Mouse (Mus musculus): ENCODE results near the gene Pbx4. TPM values are rescaled to one million over a fixed set of nuclear protein-coding genes. Genes with fewer than 3 reads are reported as not detected.

Gene Pbx4
- total and polyA plus RNA-seq, 2 experiments from 2014 or later, result 38.8 to 92.8 TPM

DNA sequence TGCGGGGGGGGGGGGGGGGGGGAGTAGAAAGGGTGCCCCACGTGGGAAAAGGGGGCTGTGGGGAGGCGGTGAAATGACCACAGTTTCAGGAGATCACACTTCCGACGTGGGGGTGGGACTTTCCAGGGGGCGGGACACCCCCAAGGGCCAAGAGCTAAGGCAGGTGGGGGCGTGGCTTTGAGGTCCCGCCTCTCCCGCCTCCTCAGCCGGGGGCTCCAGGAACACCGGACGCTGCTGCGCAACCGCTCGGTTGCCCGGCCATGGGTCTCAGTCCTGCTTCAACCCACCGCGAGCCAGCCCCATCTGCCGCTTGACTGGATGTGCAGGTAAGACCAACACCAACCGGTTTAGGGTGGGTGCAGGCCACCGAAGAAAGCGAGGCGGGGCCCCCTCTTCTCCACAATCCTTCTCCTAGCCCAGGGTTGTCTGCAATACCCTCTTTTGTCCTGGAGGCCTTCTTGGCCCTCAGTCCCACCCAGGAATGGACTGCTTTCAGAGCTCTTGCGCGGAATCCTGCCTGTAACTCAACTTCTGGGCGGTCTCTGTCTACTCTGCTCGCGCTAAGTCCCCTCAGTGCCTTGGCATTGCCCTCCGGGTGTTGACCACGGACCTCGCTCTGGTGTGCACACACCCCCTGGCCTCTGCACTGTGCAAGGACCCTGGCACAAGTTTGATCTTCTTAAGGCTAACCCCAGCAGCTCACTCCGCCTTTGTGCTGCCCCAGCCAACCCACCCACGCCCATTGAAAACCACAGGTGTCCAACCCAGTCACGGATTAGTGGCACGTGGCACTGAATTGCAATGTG, 9.7 kb upstream of the Pbx4 start, which contains the start of gene Lpar2:
Lpar2 (plus strand) TSS at position 44 of the 806 bp plus-strand sequence.
- DNase-seq (peak; percentile 75), ATAC-seq (peak; percentile 69)
- no peaks in the 10 kb centered on the region for H3K27me3 ChIP-seq (ENCODE audit: insufficient read depth, low read length)
- peaks cover 22% of the 10 kb centered on the region for H3K4me1 ChIP-seq (ENCODE audit: insufficient read depth)
- H3K27ac ChIP-seq (ENCODE audit: low read depth, low read length), result peak within 1 kb of the TSS; percentile 73
- H3K9ac ChIP-seq, result peak within 1 kb of the TSS; percentile 79
- H3K36me3 ChIP-seq (ENCODE audit: insufficient read depth), result peaks cover 20% of the 10 kb centered on the region
- 2% methylated on average over 31 of the region's 35 CpGs for WGBS
- TF ChIP-seq CTCF (IDR thresholded peaks at IDR 0.05; ENCODE audit: low read depth), result no peak
- H3K4me3 ChIP-seq (ENCODE audit: low read depth, low read length), result peak within 1 kb of the TSS; percentile 54
- H3K4me2 ChIP-seq (ENCODE audit: low read depth), result peak within 1 kb of the TSS; percentile 86
- no peaks in the 10 kb centered on the region for H3K9me3 ChIP-seq (ENCODE audit: low read length)

DNA sequence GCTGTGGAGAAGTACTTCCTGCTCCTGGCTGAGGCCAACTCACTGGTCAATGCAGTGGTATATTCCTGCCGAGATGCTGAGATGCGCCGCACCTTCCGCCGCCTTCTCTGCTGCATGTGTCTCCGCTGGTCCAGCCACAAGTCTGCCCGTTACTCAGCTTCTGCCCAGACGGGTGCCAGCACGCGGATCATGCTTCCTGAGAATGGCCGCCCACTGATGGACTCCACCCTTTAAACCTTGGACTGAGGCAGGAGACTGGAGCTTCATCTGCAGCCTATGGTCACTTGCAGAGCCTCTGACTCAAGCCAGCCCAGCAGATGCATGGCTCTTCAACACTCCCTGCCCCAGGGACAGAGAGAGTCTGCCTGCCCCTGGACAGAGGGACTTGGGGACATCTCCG, 5.9 kb upstream of the Pbx4 start:
- DNase-seq (no peak), ATAC-seq (no peak)
- WGBS, result 94% methylated on average over 12 of the region's 12 CpGs
- Histone ChIP-seq H3K9ac (no peak overlapping the region), H3K27me3 (ENCODE audit: insufficient read depth, low read length) (no peaks in the 10 kb centered on the region), H3K27ac (ENCODE audit: low read depth, low read length) (no peak overlapping the region), H3K4me1 (ENCODE audit: insufficient read depth) (peaks cover 22% of the 10 kb centered on the region), H3K9me3 (ENCODE audit: low read length) (no peaks in the 10 kb centered on the region), H3K4me2 (ENCODE audit: low read depth) (no peak overlapping the region), H3K4me3 (ENCODE audit: low read depth, low read length) (no peak overlapping the region), H3K36me3 (ENCODE audit: insufficient read depth) (peaks cover 16% of the 10 kb centered on the region)
- TF ChIP-seq CTCF (IDR thresholded peaks at IDR 0.05; ENCODE audit: low read depth), result no peak

- 81% methylated on average over 8 of the region's 8 CpGs for WGBS
Observed at GRCm38 (mm10) chr8:69837057-69837682, 4.9 kb downstream of the Pbx4 start.

DNA sequence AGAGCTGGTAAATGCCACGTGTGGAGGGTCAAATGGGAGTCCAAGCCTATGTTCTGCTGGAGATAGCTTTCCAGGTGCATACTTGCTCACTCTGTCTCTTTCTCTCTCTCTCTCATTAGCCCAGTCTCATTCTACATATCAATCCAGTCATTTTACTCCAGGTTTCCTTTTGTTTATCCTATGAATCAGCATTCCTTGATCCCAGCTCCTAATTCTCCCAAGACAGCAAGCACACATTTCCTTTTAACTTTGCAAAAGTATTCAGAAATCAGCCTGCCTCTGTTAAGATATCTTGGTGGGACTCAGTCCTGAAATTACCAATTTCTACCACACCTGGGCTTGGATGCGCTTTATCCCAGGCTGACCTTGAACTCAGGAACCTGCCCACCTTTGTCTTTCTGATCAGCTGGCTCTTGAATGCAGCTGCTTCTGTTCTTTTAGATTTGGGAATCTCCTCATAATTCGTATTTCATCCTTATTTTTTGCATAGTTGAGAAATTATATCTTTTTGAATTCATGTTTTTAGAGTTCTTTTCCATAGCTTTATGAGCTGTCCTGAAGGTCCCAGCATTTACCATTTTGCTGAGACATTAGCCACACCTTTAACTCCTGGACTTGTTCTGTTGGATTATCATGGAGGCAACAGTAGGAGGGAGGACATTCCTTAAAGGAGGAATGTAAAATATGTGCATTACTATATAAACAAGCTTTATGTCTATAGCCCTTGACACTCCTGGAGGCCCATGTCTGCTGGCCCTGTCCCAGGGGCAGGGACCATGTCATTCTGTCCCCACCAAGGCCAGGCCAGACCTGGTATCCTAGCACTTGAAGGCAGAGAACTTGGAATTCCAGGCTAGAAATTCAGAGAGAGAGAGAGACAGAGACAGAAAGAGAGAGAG, 15.1 kb downstream of the Pbx4 start:
- H3K27ac ChIP-seq (ENCODE audit: low read depth, low read length), result no peak overlapping the region
- no peak for DNase-seq
- H3K27me3 ChIP-seq (ENCODE audit: insufficient read depth, low read length), result no peaks in the 10 kb centered on the region
- no peak overlapping the region for H3K9ac ChIP-seq
- WGBS, result 76% methylated on average over 3 of the region's 3 CpGs
- H3K4me2 ChIP-seq (ENCODE audit: low read depth), result no peak overlapping the region
- no peak for ATAC-seq
- no peaks in the 10 kb centered on the region for H3K9me3 ChIP-seq (ENCODE audit: low read length)
- no peak for TF ChIP-seq CTCF (IDR thresholded peaks at IDR 0.05; ENCODE audit: low read depth)
- H3K4me1 ChIP-seq (ENCODE audit: insufficient read depth), result no peaks in the 10 kb centered on the region
- H3K4me3 ChIP-seq (ENCODE audit: low read depth, low read length), result no peak overlapping the region
- H3K36me3 ChIP-seq (ENCODE audit: insufficient read depth), result no peaks in the 10 kb centered on the region

More at GRCm38 (mm10) chr8:69837057-69837682, 4.9 kb downstream of the Pbx4 start:
- TF ChIP-seq CTCF (IDR thresholded peaks at IDR 0.05; ENCODE audit: low read depth), result no peak
- Histone ChIP-seq H3K9me3 (ENCODE audit: low read length) (no peaks in the 10 kb centered on the region), H3K4me2 (ENCODE audit: low read depth) (no peak overlapping the region), H3K27me3 (ENCODE audit: insufficient read depth, low read length) (no peaks in the 10 kb centered on the region), H3K27ac (ENCODE audit: low read depth, low read length) (no peak overlapping the region), H3K9ac (no peak overlapping the region), H3K4me3 (ENCODE audit: low read depth, low read length) (no peak overlapping the region), H3K36me3 (ENCODE audit: insufficient read depth) (no peaks in the 10 kb centered on the region), H3K4me1 (ENCODE audit: insufficient read depth) (peaks cover 4% of the 10 kb centered on the region; the same call in 1 of the 2 replicates)
- no peak for DNase-seq
- ATAC-seq, result no peak

DNA sequence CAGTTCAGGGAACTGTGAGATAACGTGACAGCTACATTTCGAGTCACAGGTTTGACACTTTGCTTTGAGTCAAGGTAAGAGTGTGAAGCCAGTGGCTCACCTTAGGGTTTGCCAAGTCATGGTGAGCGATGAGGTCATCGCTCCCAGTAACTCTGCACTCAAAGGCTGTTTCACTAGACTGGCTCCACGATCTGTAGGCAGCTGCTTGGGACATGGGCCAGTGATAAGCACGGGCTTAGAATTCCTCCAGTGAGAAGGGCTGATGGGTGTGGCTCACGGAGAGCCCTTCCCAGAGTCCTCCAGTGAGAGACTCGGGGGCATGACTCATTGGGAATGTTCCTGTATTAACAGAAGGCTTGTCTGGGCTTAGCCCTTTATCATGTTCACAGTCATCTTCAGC, 16.7 kb downstream of the Pbx4 start:
- Histone ChIP-seq H3K36me3 (ENCODE audit: insufficient read depth) (no peaks in the 10 kb centered on the region), H3K9ac (no peak overlapping the region), H3K27me3 (ENCODE audit: insufficient read depth, low read length) (no peaks in the 10 kb centered on the region), H3K4me3 (ENCODE audit: low read depth, low read length) (no peak overlapping the region), H3K9me3 (ENCODE audit: low read length) (no peaks in the 10 kb centered on the region), H3K4me1 (ENCODE audit: insufficient read depth) (no peaks in the 10 kb centered on the region), H3K4me2 (ENCODE audit: low read depth) (no peak overlapping the region), H3K27ac (ENCODE audit: low read depth, low read length) (no peak overlapping the region)
- TF ChIP-seq CTCF (IDR thresholded peaks at IDR 0.05; ENCODE audit: low read depth), result no peak
- WGBS, result 94% methylated on average over 8 of the region's 8 CpGs
- DNase-seq, result no peak
- ATAC-seq, result no peak

GRCm38 (mm10) chr8:69849899-69850298, 17.6 kb downstream of the Pbx4 start:
- no peaks in the 10 kb centered on the region for H3K36me3 ChIP-seq (ENCODE audit: insufficient read depth)
- no peaks in the 10 kb centered on the region for H3K27me3 ChIP-seq (ENCODE audit: insufficient read depth, low read length)
- peak; percentile 24; the same call in 1 of the 2 replicates for TF ChIP-seq CTCF (IDR thresholded peaks at IDR 0.05; ENCODE audit: low read depth)
- no peak overlapping the region for H3K9ac ChIP-seq
- WGBS, result 53% methylated on average over 3 of the region's 3 CpGs
- no peaks in the 10 kb centered on the region for H3K4me1 ChIP-seq (ENCODE audit: insufficient read depth)
- H3K27ac ChIP-seq (ENCODE audit: low read depth, low read length), result no peak overlapping the region
- ATAC-seq (no peak), DNase-seq (no peak)
- no peak overlapping the region for H3K4me2 ChIP-seq (ENCODE audit: low read depth)
- no peak overlapping the region for H3K4me3 ChIP-seq (ENCODE audit: low read depth, low read length)
- no peaks in the 10 kb centered on the region for H3K9me3 ChIP-seq (ENCODE audit: low read length)

Data from forebrain, postnatal 0 days (tissue).